Mouse (Mus musculus) limb, embryonic 10.5 days (tissue): ENCODE measurements around the gene Slc25a23. TPM values are rescaled to one million over a fixed set of nuclear protein-coding genes. Genes with fewer than 3 reads are reported as not detected.
A peak's percentile ranks its signal among the peaks of the same experiment; 100 is the strongest.

Experiments used
- DNase-seq: peaks from one replicate; pipeline ENCODE4 v3.0.0-alpha.2; 2017; ENCODE audit warnings: low spot score
- H3K27ac ChIP-seq: fragments of 300-500 bp; sonication (generic); 2 replicates; pipeline ENCODE4 v1.5.1; 2016; ENCODE audit warnings: mild to moderate bottlenecking
- H3K27me3 ChIP-seq: fragments of 300-500 bp; sonication (generic); 2 replicates; pipeline ENCODE4 v1.6.1; 2016; ENCODE audit warnings: low read depth, mild to moderate bottlenecking; ENCODE audit not compliant: poor library complexity, severe bottlenecking
- H3K36me3 ChIP-seq: fragments of 300-500 bp; sonication (generic); 2 replicates; pipeline ENCODE4 v1.6.1; 2016; ENCODE audit warnings: mild to moderate bottlenecking, moderate library complexity
- H3K4me1 ChIP-seq: fragments of 300-500 bp; sonication (generic); 2 replicates; pipeline ENCODE4 v1.6.1; 2016
- H3K4me3 ChIP-seq: fragments of 300-500 bp; sonication (generic); 2 replicates; pipeline ENCODE4 v1.5.1; 2016; ENCODE audit warnings: mild to moderate bottlenecking, moderate library complexity
- H3K9me3 ChIP-seq: fragments of 300-500 bp; sonication (generic); replicated peaks from 2 replicates; pipeline ENCODE4 v1.6.1; 2016; ENCODE audit warnings: mild to moderate bottlenecking
- WGBS: fragments of 180-500 bp; shearing (Covaris S2); methylation state at CpG from one replicate; pipeline ENCODE4 v1.1.7; 2016; 5-methylcytosine and 5-hydroxymethylcytosine counted together
- polyA plus RNA-seq: library from polyadenylated mRNA; unstranded; fragments of >200 nt; fragmentation: Nextera tagmentation; extraction: Ambion mirVana; gene quantifications from 2 replicates; pipeline ENCODE4 v1.2.1, GENCODE M21; 2016

Gene Slc25a23
- polyA plus RNA-seq, 1 experiment from 2014 or later = 3.9 TPM

- peaks cover 18% of the 10 kb centered on the region for H3K4me1 ChIP-seq
- peak within 1 kb of the TSS; percentile 100 for H3K27ac ChIP-seq
- no peaks in the 10 kb centered on the region for H3K9me3 ChIP-seq
- no peaks in the 10 kb centered on the region for H3K27me3 ChIP-seq
- DNase-seq = peak; percentile 95
- WGBS = under 1% methylated on average over 83 of the region's 99 CpGs
- peak within 1 kb of the TSS; percentile 90 for H3K4me3 ChIP-seq
- peaks cover 35% of the 10 kb centered on the region for H3K36me3 ChIP-seq
These were observed 28.6 kb downstream of the Slc25a23 start, which contains the start of gene Khsrp for GRCm38 (mm10) chr17:57030931-57031660. TSS of gene Khsrp (minus strand) at chr17:57031522.

- DNase-seq = no peak
- Histone ChIP-seq H3K4me1 (peaks cover 18% of the 10 kb centered on the region), H3K9me3 (no peaks in the 10 kb centered on the region), H3K27me3 (no peaks in the 10 kb centered on the region), H3K4me3 (peak overlapping the region; percentile 90), H3K36me3 (peaks cover 49% of the 10 kb centered on the region), H3K27ac (no peak overlapping the region; the same call in 1 of the 2 replicates)
- 45% methylated on average over 8 of the region's 8 CpGs for WGBS
These were observed 30.0 kb downstream of the Slc25a23 start for GRCm38 (mm10) chr17:57029691-57030090.

GRCm38 (mm10) chr17:57027471-57027870 is 32.2 kb downstream of the Slc25a23 start:
- peaks cover 15% of the 10 kb centered on the region for H3K4me1 ChIP-seq
- H3K36me3 ChIP-seq = peaks cover 71% of the 10 kb centered on the region
- no peaks in the 10 kb centered on the region for H3K27me3 ChIP-seq
- no peak overlapping the region for H3K27ac ChIP-seq
- H3K4me3 ChIP-seq = no peak overlapping the region
- no peaks in the 10 kb centered on the region for H3K9me3 ChIP-seq
- WGBS = 91% methylated on average over 4 of the region's 4 CpGs
- no peak for DNase-seq

- Histone ChIP-seq H3K9me3 (no peaks in the 10 kb centered on the region), H3K27me3 (no peaks in the 10 kb centered on the region), H3K27ac (no peak overlapping the region), H3K4me1 (no peaks in the 10 kb centered on the region), H3K4me3 (no peak overlapping the region), H3K36me3 (peaks cover 70% of the 10 kb centered on the region)
- DNase-seq = no peak
- 94% methylated on average over 5 of the region's 5 CpGs for WGBS
These were observed 38.7 kb downstream of the Slc25a23 start for GRCm38 (mm10) chr17:57020960-57021359.

GRCm38 (mm10) chr17:57019693-57020092 is 40.0 kb downstream of the Slc25a23 start:
- DNase-seq = no peak
- Histone ChIP-seq H3K27ac (no peak overlapping the region), H3K4me3 (no peak overlapping the region), H3K36me3 (peaks cover 57% of the 10 kb centered on the region), H3K9me3 (no peaks in the 10 kb centered on the region), H3K4me1 (no peaks in the 10 kb centered on the region), H3K27me3 (no peaks in the 10 kb centered on the region)
- WGBS = 85% methylated on average over 2 of the region's 2 CpGs

- H3K4me3 ChIP-seq = peak overlapping the region; percentile 83
- 78% methylated on average over 13 of the region's 13 CpGs for WGBS
- H3K4me1 ChIP-seq = peaks cover 18% of the 10 kb centered on the region
- peaks cover 23% of the 10 kb centered on the region for H3K36me3 ChIP-seq
- peak overlapping the region; percentile 90 for H3K27ac ChIP-seq
- H3K27me3 ChIP-seq = no peaks in the 10 kb centered on the region
- H3K9me3 ChIP-seq = no peaks in the 10 kb centered on the region
- DNase-seq = no peak
These were observed 47.3 kb downstream of the Slc25a23 start for GRCm38 (mm10) chr17:57012245-57012795.

GRCm38 (mm10) chr17:57011236-57012141 is 48.2 kb downstream of the Slc25a23 start, which contains the start of the genes Gtf2f1 and Gm17949:
TSS of gene Gtf2f1 (minus strand) at chr17:57011288.
TSS of gene Gm17949 (plus strand) at chr17:57011469.
- H3K4me3 ChIP-seq = peak within 1 kb of the TSS; percentile 83
- no peaks in the 10 kb centered on the region for H3K27me3 ChIP-seq
- H3K27ac ChIP-seq = peak within 1 kb of the TSS; percentile 90
- 1% methylated on average over 51 of the region's 51 CpGs for WGBS
- DNase-seq = peak; percentile 97
- no peaks in the 10 kb centered on the region for H3K9me3 ChIP-seq
- peaks cover 18% of the 10 kb centered on the region for H3K4me1 ChIP-seq
- peaks cover 31% of the 10 kb centered on the region for H3K36me3 ChIP-seq

GRCm38 (mm10) chr17:57010911-57011235 is 48.8 kb downstream of the Slc25a23 start:
- WGBS = 1% methylated on average over 19 of the region's 19 CpGs
- Histone ChIP-seq H3K9me3 (no peaks in the 10 kb centered on the region), H3K4me1 (peaks cover 18% of the 10 kb centered on the region), H3K36me3 (peaks cover 37% of the 10 kb centered on the region), H3K27ac (peak overlapping the region; percentile 84), H3K4me3 (peak overlapping the region; percentile 83), H3K27me3 (no peaks in the 10 kb centered on the region)
- no peak for DNase-seq

- Histone ChIP-seq H3K4me1 (peaks cover 14% of the 10 kb centered on the region), H3K9me3 (no peaks in the 10 kb centered on the region), H3K36me3 (peaks cover 73% of the 10 kb centered on the region), H3K27ac (no peak overlapping the region), H3K4me3 (no peak overlapping the region), H3K27me3 (no peaks in the 10 kb centered on the region)
- 93% methylated on average over 13 of the region's 13 CpGs for WGBS
- no peak for DNase-seq
These were observed 52.3 kb downstream of the Slc25a23 start for GRCm38 (mm10) chr17:57007137-57007905.

- Histone ChIP-seq H3K27me3 (no peaks in the 10 kb centered on the region), H3K9me3 (no peaks in the 10 kb centered on the region), H3K27ac (no peak overlapping the region), H3K4me3 (no peak overlapping the region), H3K36me3 (peaks cover 97% of the 10 kb centered on the region), H3K4me1 (no peaks in the 10 kb centered on the region)
- 94% methylated on average over 7 of the region's 7 CpGs for WGBS
- no peak for DNase-seq
These were observed 55.7 kb downstream of the Slc25a23 start for GRCm38 (mm10) chr17:57003994-57004393.

GRCm38 (mm10) chr17:57001228-57001627 is 58.4 kb downstream of the Slc25a23 start:
- Histone ChIP-seq H3K4me3 (no peak overlapping the region), H3K27ac (no peak overlapping the region), H3K36me3 (peaks cover 83% of the 10 kb centered on the region), H3K27me3 (no peaks in the 10 kb centered on the region), H3K4me1 (peaks cover 10% of the 10 kb centered on the region), H3K9me3 (no peaks in the 10 kb centered on the region)
- no peak for DNase-seq
- 67% methylated on average over 8 of the region's 8 CpGs for WGBS

- H3K4me1 ChIP-seq = peaks cover 10% of the 10 kb centered on the region
- peaks cover 83% of the 10 kb centered on the region for H3K36me3 ChIP-seq
- 86% methylated on average over 9 of the region's 9 CpGs for WGBS
- H3K27me3 ChIP-seq = no peaks in the 10 kb centered on the region
- H3K4me3 ChIP-seq = no peak within 1 kb of the TSS
- H3K27ac ChIP-seq = no peak within 1 kb of the TSS
- no peak for DNase-seq
- no peaks in the 10 kb centered on the region for H3K9me3 ChIP-seq
These were observed 59.6 kb downstream of the Slc25a23 start, which contains the start of gene Pspn for GRCm38 (mm10) chr17:56999968-57000609. TSS of gene Pspn (minus strand) at chr17:57000018.
